Mouse (Mus musculus): ENCODE measurements around the gene Ogfr.
A peak's percentile ranks its signal among the peaks of the same experiment; 100 is the strongest.

The Ogfr gene

GRCm38 (mm10) chr2:180589123-180589831, at the start of gene Ogfr:
Gene Ogfr (plus strand): TSS chr2:180589245.
- DNase-seq (ENCODE audit: low read depth, low spot score), result peak; percentile 59

GRCm38 (mm10) chr2:180543675-180544074, 45.4 kb upstream of the Ogfr start:
- DNase-seq (ENCODE audit: low read depth, low spot score), result no peak

- no peak for DNase-seq (ENCODE audit: low read depth, low spot score)
These were observed 44.0 kb upstream of the Ogfr start for GRCm38 (mm10) chr2:180545046-180545445.

GRCm38 (mm10) chr2:180547384-180548106, 41.5 kb upstream of the Ogfr start:
- DNase-seq (ENCODE audit: low read depth, low spot score), result no peak

GRCm38 (mm10) chr2:180552340-180552739, 36.7 kb upstream of the Ogfr start:
- DNase-seq (ENCODE audit: low read depth, low spot score), result no peak

GRCm38 (mm10) chr2:180555219-180555618, 33.8 kb upstream of the Ogfr start:
- no peak for DNase-seq (ENCODE audit: low read depth, low spot score)

GRCm38 (mm10) chr2:180556470-180556869, 32.6 kb upstream of the Ogfr start:
- DNase-seq (ENCODE audit: low read depth, low spot score), result no peak

GRCm38 (mm10) chr2:180560245-180560644, 28.8 kb upstream of the Ogfr start:
- no peak for DNase-seq (ENCODE audit: low read depth, low spot score)

GRCm38 (mm10) chr2:180562146-180562545, 26.9 kb upstream of the Ogfr start:
- DNase-seq (ENCODE audit: low read depth, low spot score), result no peak

GRCm38 (mm10) chr2:180563296-180563695, 25.7 kb upstream of the Ogfr start:
- DNase-seq (ENCODE audit: low read depth, low spot score), result no peak

GRCm38 (mm10) chr2:180563841-180564240, 25.2 kb upstream of the Ogfr start:
- DNase-seq (ENCODE audit: low read depth, low spot score), result no peak

- no peak for DNase-seq (ENCODE audit: low read depth, low spot score)
These were observed 22.7 kb upstream of the Ogfr start for GRCm38 (mm10) chr2:180566240-180566913.

- no peak for DNase-seq (ENCODE audit: low read depth, low spot score)
These were observed 19.9 kb upstream of the Ogfr start for GRCm38 (mm10) chr2:180569028-180569643.

- no peak for DNase-seq (ENCODE audit: low read depth, low spot score)
These were observed 12.6 kb upstream of the Ogfr start for GRCm38 (mm10) chr2:180576482-180576881.

GRCm38 (mm10) chr2:180578686-180579085, 10.4 kb upstream of the Ogfr start:
- DNase-seq (ENCODE audit: low read depth, low spot score), result no peak

GRCm38 (mm10) chr2:180581002-180581401, 8.0 kb upstream of the Ogfr start, which contains the start of gene Mrgbp:
Gene Mrgbp (plus strand): TSS chr2:180581304.
- DNase-seq (ENCODE audit: low read depth, low spot score), result no peak

GRCm38 (mm10) chr2:180582481-180583153, 6.4 kb upstream of the Ogfr start:
- peak; percentile 94 for DNase-seq (ENCODE audit: low read depth, low spot score)

- no peak for DNase-seq (ENCODE audit: low read depth, low spot score)
These were observed 5.9 kb upstream of the Ogfr start for GRCm38 (mm10) chr2:180583154-180583507.

GRCm38 (mm10) chr2:180588736-180589122, 316 bp upstream of the Ogfr start:
- no peak for DNase-seq (ENCODE audit: low read depth, low spot score)

- DNase-seq (ENCODE audit: low read depth, low spot score), result no peak
These were observed 8.4 kb downstream of the Ogfr start, which contains the start of gene Col9a3 for GRCm38 (mm10) chr2:180597490-180597889. Gene Col9a3 (plus strand): TSS chr2:180597790.

- no peak for DNase-seq (ENCODE audit: low read depth, low spot score)
These were observed 9.2 kb downstream of the Ogfr start for GRCm38 (mm10) chr2:180598157-180598705.
